Mouse (Mus musculus) bone marrow macrophage, adult 2 months (primary cell): ENCODE results near the gene Rab4a.

Experiments
- CTCF ChIP-seq: IDR thresholded peaks from 2 replicates; pipeline ENCODE4 v1.5.1; 2012; ENCODE audit warnings: low read depth, mild to moderate bottlenecking, low read length, moderate library complexity
- POLR2A ChIP-seq: IDR thresholded peaks from 2 replicates; pipeline ENCODE4 v1.6.1; 2012; ENCODE audit warnings: mild to moderate bottlenecking, low read depth, low read length, borderline replicate concordance

GRCm38 (mm10) chr8:123819683-123820610, 14.2 kb downstream of the Rab4a start:
- TF ChIP-seq CTCF, result no peak
- no peak for TF ChIP-seq POLR2A
